Mouse (Mus musculus): ENCODE data around the gene Sh3rf3.

GRCm38 (mm10) chr10:58991611-58992010 is 178.5 kb downstream of the Sh3rf3 start:
- no peak for TF ChIP-seq CTCF (conservative IDR thresholded peaks at IDR 0.05; ENCODE audit: low read length)
- TF ChIP-seq NANOG (IDR thresholded peaks at IDR 0.05; ENCODE audit: borderline replicate concordance, low read length) = no peak

Measured in E14TG2a.4 (cell line).